20 mouse cellular contexts compared by ENCODE assay signal in the genomic region with DNA sequence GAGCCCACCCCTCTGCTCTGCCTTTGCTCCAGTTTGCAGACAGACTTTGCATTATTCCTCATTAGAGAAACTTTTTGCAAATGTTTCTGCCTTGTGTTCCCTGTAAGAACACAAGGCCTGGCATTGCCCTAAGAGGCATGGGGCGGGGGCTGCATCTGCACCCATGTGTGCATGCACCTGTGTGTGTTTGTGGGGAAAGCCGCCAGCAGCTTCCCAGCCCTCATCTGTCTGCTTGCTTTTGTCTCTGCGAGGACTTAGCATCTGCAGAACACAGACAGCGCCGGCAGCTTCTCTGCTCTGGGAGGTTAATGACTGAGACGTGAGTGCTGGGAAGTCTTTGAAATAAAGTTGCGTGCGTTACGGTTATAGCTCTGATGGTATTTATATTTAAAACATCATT.
A peak's percentile ranks its signal among the peaks of the same experiment; 100 is the strongest.
DNase-seq lines count a peak whose midpoint lies in the region; ATAC-seq lines count a peak whose summit lies in the region.
"Had no signal": no experiment of that assay in that cellular context is flagged by ENCODE, and none has a peak within 500 bp of the region (broad histone marks: within the 10 kb centered on the region; RNA-seq: fewer than 3 reads in every experiment).

No protein-coding gene starts in this region.

- 71% methylated on average over 9 of the region's 9 CpGs for WGBS in forebrain, embryonic 12.5 days
- whole genome bisulfite sequencing in forebrain, embryonic 11.5 days: 89% methylated on average over 9 of the region's 9 CpGs

- H3K9ac ChIP-seq in forebrain, embryonic 12.5 days: no peak overlapping the region
- H3K9ac ChIP-seq in forebrain, embryonic 11.5 days (ENCODE audit: low read length): no peak overlapping the region
- H3K9ac ChIP-seq: embryonic facial prominence, embryonic 13.5 days; liver, postnatal 0 days had no signal

- H3K4me3 ChIP-seq in forebrain, embryonic 12.5 days (replicated peaks): no peak overlapping the region
- no peak overlapping the region for H3K4me3 ChIP-seq in forebrain, embryonic 11.5 days (ENCODE audit: low read depth, low read length)
- H3K4me3 ChIP-seq: embryonic facial prominence, embryonic 13.5 days; heart, adult 2 months; limb, embryonic 10.5 days; myocyte had no signal

- no peaks in the 10 kb centered on the region for H3K9me3 ChIP-seq in forebrain, embryonic 12.5 days
- H3K9me3 ChIP-seq in forebrain, embryonic 11.5 days (ENCODE audit: control insufficient read depth, low read length): no peaks in the 10 kb centered on the region
- H3K9me3 ChIP-seq: embryonic facial prominence, embryonic 13.5 days; limb, embryonic 10.5 days had no signal

- no peak for ATAC-seq in forebrain, embryonic 12.5 days (ENCODE audit: low FRiP score)
- no peak for ATAC-seq in forebrain, embryonic 11.5 days (replicated peaks; ENCODE audit: low FRiP score)
- ATAC-seq: liver, postnatal 0 days; Patski had no signal

- peaks cover 32% of the 10 kb centered on the region for H3K4me1 ChIP-seq in forebrain, embryonic 12.5 days
- no peaks in the 10 kb centered on the region for H3K4me1 ChIP-seq in forebrain, embryonic 11.5 days (replicated peaks; ENCODE audit: control insufficient read depth, insufficient read depth, low read length)
- H3K4me1 ChIP-seq: embryonic facial prominence, embryonic 13.5 days had no signal

- no peak for DNase-seq in forebrain, embryonic 11.5 days (ENCODE audit: low spot score)
- DNase-seq in kidney, postnatal 10 days: peak; percentile 7
- no peak for DNase-seq in kidney, adult 8-10 months
- DNase-seq in right cerebral cortex, postnatal 25 days: peak; percentile 10
- no peak for DNase-seq in right cerebral cortex, postnatal 4 days
- no peak for DNase-seq in embryo, embryonic 11 days
- DNase-seq in Muller cell, postnatal 12 days (ENCODE audit: inconsistent ontology term): no peak
- DNase-seq: adrenal gland, adult 8-10 months; cerebellum, postnatal 10 days; heart, adult 2 months; heart, postnatal 4 days; kidney, adult 18-20 months; kidney, postnatal 14 days; liver, postnatal 0 days; lung, postnatal 10 days had no signal

- H3K27ac ChIP-seq in forebrain, embryonic 12.5 days: 0 out of 2 replicates have a peak overlapping the region, but pooled peaks have one; percentile 19
- no peak overlapping the region for H3K27ac ChIP-seq in forebrain, embryonic 11.5 days (ENCODE audit: low read depth, low read length)
- H3K27ac ChIP-seq: embryonic facial prominence, embryonic 13.5 days; heart, adult 2 months; limb, embryonic 10.5 days had no signal

- H3K36me3 ChIP-seq in forebrain, embryonic 12.5 days (replicated peaks): no peaks in the 10 kb centered on the region
- H3K36me3 ChIP-seq in forebrain, embryonic 11.5 days (ENCODE audit: control insufficient read depth, insufficient read depth, low read length): no peaks in the 10 kb centered on the region
- H3K36me3 ChIP-seq: embryonic facial prominence, embryonic 13.5 days; limb, embryonic 10.5 days had no signal

- no peak overlapping the region for H3K4me2 ChIP-seq in forebrain, embryonic 12.5 days
- no peak overlapping the region for H3K4me2 ChIP-seq in forebrain, embryonic 11.5 days (ENCODE audit: low read depth, low read length, severe bottlenecking)
- H3K4me2 ChIP-seq: embryonic facial prominence, embryonic 13.5 days had no signal

- H3K27me3 ChIP-seq in forebrain, embryonic 12.5 days: no peaks in the 10 kb centered on the region
- no peaks in the 10 kb centered on the region for H3K27me3 ChIP-seq in forebrain, embryonic 11.5 days (ENCODE audit: control insufficient read depth, insufficient read depth, low read length)
- H3K27me3 ChIP-seq: embryonic facial prominence, embryonic 13.5 days; Patski had no signal

Comparison
In these comparisons a context has a peak if more than half of its experiments do, and no peak if none do; other contexts are left out.
1. DNase-seq: peak in kidney, postnatal 10 days (single experiment) and right cerebral cortex, postnatal 25 days (single experiment); none in forebrain, embryonic 11.5 days (single experiment), kidney, adult 8-10 months (0 of 2), right cerebral cortex, postnatal 4 days (single experiment), embryo, embryonic 11 days (single experiment) and Muller cell, postnatal 12 days (single experiment).